Mouse (Mus musculus) CD4-positive, CD25-positive, alpha-beta regulatory T cell, adult 4 months (primary cell): Measurements from ENCODE around the gene Rnase12. TPM values are rescaled to one million over a fixed set of nuclear protein-coding genes. Genes with fewer than 3 reads are reported as not detected.

ENCODE experiments used
- ATAC-seq: one replicate; pipeline ENCODE4 v1.8.0; 2017
- polyA plus RNA-seq, 2 experiments: library from polyadenylated mRNA; unstranded; fragments of 100-300 nt; shearing (Covaris generic); gene quantifications; one replicate each; pipeline ENCODE4 v1.2.1; 2017

The Rnase12 gene
- polyA plus RNA-seq, 2 experiments from 2014 or later, result not detected

DNA sequence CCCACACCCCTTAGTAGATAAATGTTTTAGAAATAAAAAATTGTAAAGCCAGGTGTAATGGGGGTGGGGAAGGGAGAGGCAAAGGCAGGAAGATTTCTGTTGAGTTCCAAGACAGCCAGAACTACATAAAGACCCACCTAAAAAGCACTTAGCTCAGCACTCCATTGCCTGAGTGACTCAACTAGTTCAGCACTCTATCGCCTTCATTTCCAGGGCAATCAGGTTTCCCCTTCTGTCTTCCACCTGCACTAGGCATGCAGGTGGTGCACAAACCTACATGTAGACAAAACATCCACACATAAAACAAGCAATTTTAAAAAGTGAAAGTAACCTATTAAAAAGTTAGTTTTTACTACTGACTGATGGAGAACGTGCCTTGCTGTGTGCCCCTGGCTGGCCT is 27.6 kb upstream of the Rnase12 start:
- no peak for ATAC-seq

DNA sequence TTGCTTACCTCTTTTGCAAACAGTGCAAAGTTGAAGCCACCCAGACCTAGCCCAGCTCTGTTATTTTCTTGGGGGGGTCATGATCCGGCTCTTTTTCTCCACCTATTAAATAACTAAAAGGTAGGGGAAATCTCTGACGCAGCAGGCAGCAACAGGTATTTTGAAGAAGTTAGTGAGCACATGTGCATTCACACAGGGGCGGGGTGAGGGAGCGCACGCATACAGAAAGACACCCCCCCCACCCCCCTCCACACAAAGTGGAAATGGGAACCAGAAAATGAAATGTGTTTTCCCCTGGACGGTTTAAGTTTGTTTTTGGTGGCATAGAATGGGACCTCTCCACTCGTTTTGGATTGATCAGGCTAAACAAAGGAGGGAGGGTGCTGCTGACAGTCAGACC is 26.3 kb upstream of the Rnase12 start:
- no peak for ATAC-seq

DNA sequence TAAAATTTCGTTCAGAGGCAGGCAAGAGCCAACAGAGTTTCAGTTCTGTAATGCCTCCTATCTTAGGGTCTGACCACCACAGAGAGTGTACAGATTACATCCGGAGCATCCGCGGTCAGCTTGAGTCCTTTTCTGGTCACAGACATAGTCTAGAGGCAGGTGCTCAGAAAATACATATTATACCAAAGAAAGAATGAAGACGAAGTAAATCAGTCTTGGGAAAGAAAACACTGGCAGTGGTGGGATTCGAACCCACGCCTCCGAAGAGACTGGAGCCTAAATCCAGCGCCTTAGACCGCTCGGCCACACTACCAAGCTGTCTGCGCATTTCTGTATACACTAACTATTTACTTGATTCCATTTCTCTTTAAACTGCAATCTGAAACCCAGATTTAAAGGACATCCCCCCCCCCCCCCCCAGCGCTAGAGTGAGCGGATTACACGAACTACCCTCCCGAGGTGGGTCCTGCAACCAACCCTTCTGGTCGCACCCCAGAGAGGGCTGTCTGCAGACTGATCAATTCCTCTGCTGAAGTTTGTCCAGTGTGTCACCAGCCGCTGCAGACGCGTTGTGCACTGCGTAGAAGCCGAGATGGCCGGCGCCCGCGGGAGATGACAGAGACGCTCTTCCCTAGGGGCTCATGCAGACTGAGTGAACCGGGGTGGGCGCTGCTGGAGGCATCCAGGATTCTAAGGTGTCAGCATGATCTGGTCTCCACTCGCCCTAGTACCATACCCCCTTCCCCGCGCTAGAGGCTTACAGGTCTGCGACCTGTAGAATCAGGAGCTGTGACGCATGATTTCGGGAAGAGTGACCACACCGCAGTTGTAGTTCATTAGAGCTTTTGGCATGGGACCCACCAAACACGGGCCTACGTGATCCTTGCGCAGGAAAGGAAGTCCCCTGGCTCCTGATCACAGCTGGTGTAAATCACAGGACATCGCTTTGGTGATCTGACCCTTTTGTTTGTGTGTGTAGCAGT is 25.4 kb upstream of the Rnase12 start:
- peak; percentile 71 for ATAC-seq

DNA sequence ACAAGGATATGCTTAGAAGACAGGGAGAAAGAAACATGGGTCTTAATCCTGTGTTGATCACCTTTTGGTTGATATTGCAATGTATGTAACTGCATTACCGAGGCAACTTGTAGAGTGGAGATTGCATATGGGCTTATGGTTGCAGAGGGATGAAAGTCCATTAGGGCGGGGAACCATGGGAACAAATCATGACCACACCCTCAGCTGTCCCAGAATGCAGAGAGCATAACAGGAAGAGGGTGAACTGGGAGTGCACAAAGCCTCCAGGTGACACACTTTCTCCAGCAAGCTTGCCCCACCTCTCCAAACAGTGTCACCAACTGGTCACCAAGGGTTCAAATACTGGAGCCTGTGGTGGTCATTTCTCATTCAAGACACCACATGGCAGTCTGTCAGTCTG is 23.6 kb upstream of the Rnase12 start:
- no peak for ATAC-seq

DNA sequence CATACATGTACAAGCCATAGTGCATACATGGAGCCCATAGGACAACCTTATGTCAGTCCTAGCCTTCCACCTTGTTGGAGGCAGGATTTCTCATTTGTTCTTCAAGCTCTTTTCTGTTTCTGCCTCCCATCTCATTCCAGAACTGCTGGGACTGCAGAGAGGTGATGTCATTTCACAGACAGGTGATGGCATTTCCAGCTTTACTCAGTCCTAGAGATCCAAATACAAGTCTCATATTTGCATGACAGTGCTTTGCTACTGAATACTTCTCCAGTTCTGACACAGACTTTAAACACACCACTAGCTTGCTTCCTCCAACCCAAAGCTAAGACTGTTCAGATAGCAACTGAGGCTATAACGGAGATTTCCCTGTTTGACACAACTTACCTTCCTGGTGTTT is 21.7 kb upstream of the Rnase12 start:
- ATAC-seq, result no peak

GRCm38 (mm10) chr14:51074335-51074734 is 16.9 kb upstream of the Rnase12 start, which contains the start of gene Olfr750:
TSS of gene Olfr750 (minus strand) at chr14:51074435.
- no peak for ATAC-seq

- no peak for ATAC-seq
These were observed 12.2 kb upstream of the Rnase12 start for GRCm38 (mm10) chr14:51069617-51070016.

- ATAC-seq, result no peak
These were observed 11.5 kb upstream of the Rnase12 start for GRCm38 (mm10) chr14:51068956-51069355.

- ATAC-seq, result no peak
These were observed 3.3 kb upstream of the Rnase12 start for GRCm38 (mm10) chr14:51060761-51061160.

DNA sequence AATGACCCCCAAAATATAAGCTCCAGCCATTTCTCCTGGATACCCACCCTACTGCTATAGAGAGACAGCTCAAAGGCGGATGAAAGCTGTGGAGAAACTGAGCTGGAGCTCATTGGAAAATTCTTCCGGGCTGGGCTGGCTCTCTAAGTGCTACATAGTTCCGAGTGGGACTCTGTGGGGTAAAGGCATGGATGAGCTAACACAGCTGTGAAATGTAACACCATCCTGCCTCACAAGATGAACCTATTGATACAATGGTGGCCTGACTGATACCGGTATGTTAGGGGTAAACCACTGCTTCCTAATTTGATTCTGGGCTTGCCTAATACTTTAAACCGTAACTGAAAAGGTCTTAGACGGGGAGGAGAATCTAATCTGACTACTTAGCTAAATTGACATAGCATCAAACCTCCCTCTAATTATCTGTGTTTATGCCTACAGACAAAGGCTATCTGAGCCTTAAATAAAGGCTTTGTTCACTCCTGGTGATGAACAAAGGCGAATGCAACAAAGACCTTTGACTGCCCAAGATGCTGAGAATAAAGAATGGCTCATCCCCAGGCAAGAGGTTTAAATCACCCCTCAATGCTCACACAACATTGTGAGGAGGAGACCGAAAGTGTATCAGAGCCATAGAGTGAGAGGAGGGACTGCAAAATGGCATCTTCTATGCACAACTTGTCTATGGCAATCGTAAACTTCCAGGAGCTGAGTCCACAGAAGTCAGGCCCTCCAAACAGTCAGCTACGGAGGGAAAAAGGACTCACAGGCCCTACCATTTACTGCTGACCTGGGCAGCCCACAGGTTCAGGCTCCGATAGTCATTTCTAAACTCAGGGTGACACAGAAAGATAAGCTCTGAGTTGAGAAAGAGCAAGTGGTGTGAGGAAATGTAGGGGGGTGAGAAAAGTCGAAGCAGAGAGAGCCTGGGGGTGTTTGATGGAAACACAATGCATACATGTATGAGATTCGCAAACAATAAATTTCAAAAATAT is 2.9 kb downstream of the Rnase12 start:
- no peak for ATAC-seq

DNA sequence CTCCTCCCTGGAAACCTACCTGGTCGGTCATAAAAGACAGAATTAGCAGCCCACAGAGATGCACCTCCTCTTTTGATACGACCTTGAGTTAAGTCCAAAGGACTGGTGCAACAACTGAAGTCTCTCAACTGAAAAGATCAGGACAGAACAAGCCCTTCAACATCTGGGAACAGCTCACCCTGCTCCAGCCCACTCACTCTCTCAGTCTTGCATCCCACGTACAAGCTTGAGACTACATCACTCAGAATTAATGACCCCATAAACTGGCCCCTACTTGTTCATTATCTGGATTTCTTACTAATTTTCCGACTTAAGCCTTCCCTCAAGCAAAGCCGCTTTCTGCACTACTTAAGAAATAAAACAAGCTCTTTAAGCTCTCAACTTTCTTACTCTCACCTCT is 4.3 kb downstream of the Rnase12 start:
- ATAC-seq, result no peak

DNA sequence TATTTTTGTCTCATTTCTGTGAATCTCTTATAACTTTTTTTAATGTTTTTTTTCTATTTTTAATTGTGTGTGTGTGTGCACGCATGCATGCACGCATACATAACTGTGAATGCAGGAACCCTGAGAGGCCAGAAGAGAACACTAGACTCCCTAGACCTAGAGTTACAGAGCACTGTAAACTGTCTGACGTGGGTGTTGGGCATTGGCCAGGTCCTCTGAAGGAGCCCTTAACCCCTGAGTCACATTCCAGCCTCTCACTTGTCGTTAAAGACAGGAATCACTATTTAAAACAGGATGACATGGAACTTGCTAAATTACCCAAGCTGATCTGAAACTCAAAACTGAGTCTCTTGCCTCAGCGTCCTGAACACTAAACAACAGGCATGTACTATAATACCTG is 5.5 kb downstream of the Rnase12 start:
- no peak for ATAC-seq

GRCm38 (mm10) chr14:51050063-51050462 is 7.4 kb downstream of the Rnase12 start, which contains the start of gene Rnase11:
TSS of gene Rnase11 (minus strand) at chr14:51050163.
- no peak for ATAC-seq

GRCm38 (mm10) chr14:51047846-51048245 is 9.6 kb downstream of the Rnase12 start:
- ATAC-seq, result no peak

- no peak for ATAC-seq
These were observed 15.7 kb downstream of the Rnase12 start, which contains the start of gene Rnase9 for GRCm38 (mm10) chr14:51041769-51042168. TSS of gene Rnase9 (minus strand) at chr14:51041869.

DNA sequence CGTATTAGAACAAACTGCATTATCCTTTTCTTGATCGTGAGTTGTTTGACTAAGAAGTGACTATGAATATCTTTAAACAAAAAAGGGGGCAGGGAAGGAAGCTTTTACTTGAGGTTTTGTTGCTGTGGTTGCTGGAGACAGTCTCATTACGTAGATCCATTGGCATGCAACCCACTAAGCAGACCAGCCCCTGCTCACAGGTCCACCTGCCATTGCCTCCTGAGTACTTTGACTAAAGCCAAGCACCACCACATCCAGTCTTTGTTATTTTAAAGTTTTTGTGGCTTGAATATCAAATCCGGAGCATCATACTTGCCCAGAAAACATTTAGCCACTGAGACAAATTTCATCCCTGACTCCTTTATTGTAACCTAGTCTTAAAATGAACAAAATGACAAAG is 21.2 kb downstream of the Rnase12 start:
- no peak for ATAC-seq

DNA sequence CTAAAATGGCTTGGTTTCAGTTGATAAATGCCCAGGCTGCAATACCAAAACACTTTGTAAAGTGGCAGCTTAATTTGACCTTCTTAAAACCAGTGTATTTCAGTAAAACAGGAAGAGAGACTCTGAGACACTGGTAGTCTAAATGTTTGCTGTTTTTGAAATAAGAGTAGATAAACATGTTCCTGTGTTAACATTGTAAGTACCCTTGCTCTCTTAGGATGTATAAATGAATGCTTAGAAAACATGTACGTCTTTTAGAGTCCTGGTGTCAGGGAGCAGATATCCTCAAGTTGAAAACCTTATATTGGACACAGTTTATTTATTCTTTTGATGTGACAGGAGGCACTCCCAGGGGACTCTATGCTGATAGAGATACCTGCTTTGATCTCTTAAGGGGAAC is 22.3 kb downstream of the Rnase12 start:
- ATAC-seq, result no peak

DNA sequence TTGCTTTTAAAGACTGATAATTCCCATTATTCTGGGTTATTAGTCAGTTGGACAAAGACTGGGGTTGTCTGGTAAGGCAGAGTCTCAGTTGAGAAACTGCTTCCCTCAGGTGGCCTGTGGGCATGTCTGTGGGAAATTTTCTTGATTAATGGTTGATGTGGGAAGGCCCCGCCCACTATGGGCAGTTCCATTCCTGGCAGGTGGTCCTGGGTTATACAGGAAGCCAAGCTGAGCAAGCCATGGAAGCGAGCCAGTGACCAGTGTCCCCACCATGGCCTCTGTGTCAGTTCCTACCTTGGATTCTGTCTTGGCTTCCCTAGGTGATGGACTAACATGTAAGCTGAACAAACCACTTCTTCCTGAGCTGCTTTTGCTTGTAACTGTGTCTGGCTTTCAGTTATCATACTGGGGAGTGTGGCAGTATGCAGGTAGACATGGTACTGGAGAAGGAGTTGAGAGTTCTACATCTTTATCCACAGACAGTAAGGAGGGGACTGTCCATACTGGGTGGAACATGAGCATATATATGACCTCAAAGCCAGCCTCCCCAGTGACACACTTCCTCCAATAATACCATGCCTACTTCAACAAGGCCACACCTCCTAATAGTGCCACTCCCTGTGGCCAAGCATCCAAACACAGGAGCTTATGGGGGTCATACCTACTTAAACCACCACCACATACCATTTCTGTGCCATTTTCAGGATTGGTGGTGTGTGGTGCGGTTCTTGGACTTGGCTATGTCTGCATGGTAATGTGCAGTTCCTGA is 29.9 kb downstream of the Rnase12 start:
- ATAC-seq, result no peak

- peak; percentile 98 for ATAC-seq
These were observed 30.9 kb downstream of the Rnase12 start for GRCm38 (mm10) chr14:51026391-51027133.

- no peak for ATAC-seq
These were observed 32.6 kb downstream of the Rnase12 start for GRCm38 (mm10) chr14:51024820-51025219.

GRCm38 (mm10) chr14:51023457-51023856 is 34.0 kb downstream of the Rnase12 start:
- no peak for ATAC-seq
